Mouse (Mus musculus) embryonic facial prominence, embryonic 14.5 days (tissue): ENCODE measurements around the gene Fnip1. TPM values are rescaled to one million over a fixed set of nuclear protein-coding genes. Genes with fewer than 3 reads are reported as not detected.

Experiments used
- ATAC-seq: fragments of 200-750 bp; cut with Nextera tagmentation; 2 replicates; pipeline ENCODE4 v1.8.0; 2017; ENCODE audit warnings: low read depth, moderate number of reproducible peaks, moderate TSS enrichment
- DNase-seq: peaks from one replicate; pipeline ENCODE4 v3.0.0-alpha.2; 2015; ENCODE audit warnings: low spot score
- H3K27ac ChIP-seq: fragments of 300-500 bp; sonication (generic); replicated peaks from 2 replicates; pipeline ENCODE4 v1.5.1; 2014; ENCODE audit warnings: low read depth, mild to moderate bottlenecking, low read length, moderate library complexity
- H3K27me3 ChIP-seq: fragments of 300-500 bp; sonication (generic); replicated peaks from 2 replicates; pipeline ENCODE4 v1.6.1; 2014; ENCODE audit warnings: low read length; ENCODE audit not compliant: control insufficient read depth, insufficient read depth
- H3K36me3 ChIP-seq: fragments of 300-500 bp; sonication (generic); 2 replicates; pipeline ENCODE4 v1.6.1; 2014; ENCODE audit warnings: low read length, mixed read lengths; ENCODE audit not compliant: control insufficient read depth, insufficient read depth
- H3K4me1 ChIP-seq: fragments of 300-500 bp; sonication (generic); 2 replicates; pipeline ENCODE4 v1.6.1; 2014; ENCODE audit warnings: antibody characterized with exemption, low read length; ENCODE audit not compliant: control insufficient read depth, insufficient read depth
- H3K4me2 ChIP-seq: fragments of 300-500 bp; sonication (generic); 2 replicates; pipeline ENCODE4 v1.6.1; 2014; ENCODE audit warnings: low read depth, mild to moderate bottlenecking, low read length, moderate library complexity, mixed read lengths
- H3K4me3 ChIP-seq: fragments of 300-500 bp; sonication (generic); 2 replicates; pipeline ENCODE4 v1.5.1; 2014; ENCODE audit warnings: low read depth, mild to moderate bottlenecking, low read length
- H3K9ac ChIP-seq: fragments of 300-500 bp; sonication (generic); 2 replicates; pipeline ENCODE4 v1.6.1; 2014; ENCODE audit warnings: low read depth, mild to moderate bottlenecking, low read length, moderate library complexity, mixed read lengths
- H3K9me3 ChIP-seq: fragments of 300-500 bp; sonication (generic); 2 replicates; pipeline ENCODE4 v1.6.1; 2016; ENCODE audit warnings: low read length; ENCODE audit not compliant: control insufficient read depth
- WGBS: fragments of 180-500 bp; shearing (Covaris S2); extraction: QIAGEN DNeasy Blood & Tissue Kit; methylation state at CpG from one replicate; pipeline ENCODE4 v1.1.7; 2014; 5-methylcytosine and 5-hydroxymethylcytosine counted together
- polyA plus RNA-seq: library from polyadenylated mRNA; unstranded; fragments of >200 nt; fragmentation: Nextera tagmentation; extraction: Ambion mirVana; gene quantifications from 2 replicates; pipeline ENCODE4 v1.2.1, GENCODE M21; 2014

The Fnip1 gene
- polyA plus RNA-seq, 1 experiment from 2014 or later: 14.7 TPM

GRCm38 (mm10) chr11:54486041-54486440 lies 48.0 kb downstream of the Fnip1 start:
- H3K36me3 ChIP-seq: peaks cover 9% of the 10 kb centered on the region; the same call in 1 of the 2 replicates
- no peak overlapping the region for H3K4me3 ChIP-seq
- no peaks in the 10 kb centered on the region for H3K27me3 ChIP-seq
- no peaks in the 10 kb centered on the region for H3K9me3 ChIP-seq
- no peak overlapping the region for H3K27ac ChIP-seq
- no peaks in the 10 kb centered on the region for H3K4me1 ChIP-seq
- no peak overlapping the region for H3K9ac ChIP-seq
- WGBS: 89% methylated on average over 3 of the region's 3 CpGs
- DNase-seq: no peak
- no peak for ATAC-seq
- H3K4me2 ChIP-seq: no peak overlapping the region

- H3K27me3 ChIP-seq: no peaks in the 10 kb centered on the region
- no peaks in the 10 kb centered on the region for H3K4me1 ChIP-seq
- 88% methylated on average over 1 of the region's 1 CpGs for WGBS
- ATAC-seq (no peak), DNase-seq (peak; percentile 51)
- no peak overlapping the region for H3K4me3 ChIP-seq
- peaks cover 22% of the 10 kb centered on the region for H3K36me3 ChIP-seq
- no peak overlapping the region for H3K27ac ChIP-seq
- no peaks in the 10 kb centered on the region for H3K9me3 ChIP-seq
- no peak overlapping the region for H3K4me2 ChIP-seq
- no peak overlapping the region for H3K9ac ChIP-seq
Measured at GRCm38 (mm10) chr11:54491946-54492558, 54.1 kb downstream of the Fnip1 start.

GRCm38 (mm10) chr11:54492559-54492958 lies 54.6 kb downstream of the Fnip1 start:
- Histone ChIP-seq H3K36me3 (peaks cover 22% of the 10 kb centered on the region), H3K27me3 (no peaks in the 10 kb centered on the region), H3K9ac (no peak overlapping the region), H3K4me3 (no peak overlapping the region), H3K27ac (no peak overlapping the region), H3K4me1 (no peaks in the 10 kb centered on the region), H3K9me3 (no peaks in the 10 kb centered on the region), H3K4me2 (no peak overlapping the region)
- DNase-seq: peak; percentile 47
- 78% methylated on average over 4 of the region's 4 CpGs for WGBS
- no peak for ATAC-seq

- Histone ChIP-seq H3K4me3 (no peak overlapping the region), H3K27me3 (no peaks in the 10 kb centered on the region), H3K4me2 (no peak overlapping the region), H3K36me3 (peaks cover 41% of the 10 kb centered on the region), H3K27ac (no peak overlapping the region), H3K4me1 (no peaks in the 10 kb centered on the region), H3K9me3 (no peaks in the 10 kb centered on the region), H3K9ac (no peak overlapping the region)
- WGBS: 80% methylated on average over 5 of the region's 5 CpGs
- DNase-seq (no peak), ATAC-seq (no peak)
Measured at GRCm38 (mm10) chr11:54499838-54500237, 61.8 kb downstream of the Fnip1 start.

- Histone ChIP-seq H3K27me3 (no peaks in the 10 kb centered on the region), H3K9ac (no peak overlapping the region), H3K36me3 (peaks cover 51% of the 10 kb centered on the region), H3K4me3 (no peak overlapping the region), H3K27ac (no peak overlapping the region), H3K4me2 (no peak overlapping the region), H3K4me1 (no peaks in the 10 kb centered on the region), H3K9me3 (no peaks in the 10 kb centered on the region)
- WGBS: 81% methylated on average over 4 of the region's 4 CpGs
- DNase-seq (no peak), ATAC-seq (no peak)
Measured at GRCm38 (mm10) chr11:54502546-54503245, 64.7 kb downstream of the Fnip1 start.

GRCm38 (mm10) chr11:54513584-54513983 lies 75.6 kb downstream of the Fnip1 start:
- Histone ChIP-seq H3K36me3 (peaks cover 24% of the 10 kb centered on the region), H3K27ac (no peak overlapping the region), H3K9me3 (no peaks in the 10 kb centered on the region), H3K9ac (no peak overlapping the region), H3K4me2 (no peak overlapping the region), H3K4me1 (no peaks in the 10 kb centered on the region), H3K4me3 (no peak overlapping the region), H3K27me3 (no peaks in the 10 kb centered on the region)
- no peak for ATAC-seq
- DNase-seq: no peak

GRCm38 (mm10) chr11:54521927-54522528 lies 84.0 kb downstream of the Fnip1 start:
- DNase-seq: no peak
- ATAC-seq: no peak
- peak overlapping the region; percentile 98 for H3K27ac ChIP-seq
- no peaks in the 10 kb centered on the region for H3K9me3 ChIP-seq
- H3K4me3 ChIP-seq: peak overlapping the region; percentile 85
- 1% methylated on average over 18 of the region's 18 CpGs for WGBS
- H3K36me3 ChIP-seq: no peaks in the 10 kb centered on the region
- H3K4me1 ChIP-seq: peaks cover 16% of the 10 kb centered on the region
- peak overlapping the region; percentile 66 for H3K4me2 ChIP-seq
- H3K9ac ChIP-seq: peak overlapping the region; percentile 77
- H3K27me3 ChIP-seq: no peaks in the 10 kb centered on the region

GRCm38 (mm10) chr11:54522529-54523430 lies 84.8 kb downstream of the Fnip1 start, which contains the start of gene Rapgef6:
Gene Rapgef6 (plus strand): TSS chr11:54522847.
- Histone ChIP-seq H3K9ac (peak within 1 kb of the TSS; percentile 89), H3K4me3 (peak within 1 kb of the TSS; percentile 85), H3K4me2 (peak within 1 kb of the TSS; percentile 71), H3K9me3 (no peaks in the 10 kb centered on the region), H3K36me3 (no peaks in the 10 kb centered on the region), H3K27me3 (no peaks in the 10 kb centered on the region), H3K27ac (peak within 1 kb of the TSS; percentile 98), H3K4me1 (peaks cover 16% of the 10 kb centered on the region)
- DNase-seq (peak; percentile 98), ATAC-seq (peak; percentile 97)
- under 1% methylated on average over 65 of the region's 73 CpGs for WGBS
